Mouse (Mus musculus): ENCODE measurements around the gene Unc5b. TPM values are rescaled to one million over a fixed set of nuclear protein-coding genes. Genes with fewer than 3 reads are reported as not detected.

Gene Unc5b
- polyA plus RNA-seq, 1 experiment from 2014 or later: 1.7 TPM

- Histone ChIP-seq H3K27me3 (ENCODE audit: control insufficient read depth, insufficient read depth, low read length) (peaks cover 37% of the 10 kb centered on the region), H3K4me2 (ENCODE audit: low read depth, low read length) (no peak overlapping the region), H3K9me3 (ENCODE audit: control insufficient read depth, low read length) (no peaks in the 10 kb centered on the region), H3K9ac (replicated peaks; ENCODE audit: low read depth, low read length) (no peak overlapping the region), H3K4me3 (ENCODE audit: low read depth, low read length) (no peak overlapping the region), H3K36me3 (ENCODE audit: control insufficient read depth, insufficient read depth, low read length) (no peaks in the 10 kb centered on the region), H3K27ac (ENCODE audit: low read depth, low read length) (no peak overlapping the region), H3K4me1 (ENCODE audit: control insufficient read depth, insufficient read depth, low read length) (peaks cover 14% of the 10 kb centered on the region; the same call in 1 of the 2 replicates)
- no peak for ATAC-seq (ENCODE audit: low read depth)
- WGBS: 76% methylated on average over 12 of the region's 12 CpGs
These were observed 1.3 kb upstream of the Unc5b start for GRCm38 (mm10) chr10:60832664-60833173.

GRCm38 (mm10) chr10:60830556-60831350, 628 bp downstream of the Unc5b start:
- Histone ChIP-seq H3K4me2 (ENCODE audit: low read depth, low read length) (peak overlapping the region; percentile 89), H3K27me3 (ENCODE audit: control insufficient read depth, insufficient read depth, low read length) (peaks cover 37% of the 10 kb centered on the region), H3K4me3 (ENCODE audit: low read depth, low read length) (peak overlapping the region; percentile 57), H3K36me3 (ENCODE audit: control insufficient read depth, insufficient read depth, low read length) (no peaks in the 10 kb centered on the region), H3K27ac (ENCODE audit: low read depth, low read length) (no peak overlapping the region), H3K9me3 (ENCODE audit: control insufficient read depth, low read length) (no peaks in the 10 kb centered on the region), H3K4me1 (ENCODE audit: control insufficient read depth, insufficient read depth, low read length) (peaks cover 20% of the 10 kb centered on the region; the same call in 1 of the 2 replicates), H3K9ac (replicated peaks; ENCODE audit: low read depth, low read length) (peak overlapping the region; percentile 65)
- ATAC-seq (ENCODE audit: low read depth): peak; percentile 20
- WGBS: under 1% methylated on average over 73 of the region's 78 CpGs

GRCm38 (mm10) chr10:60830000-60830399, 1.4 kb downstream of the Unc5b start:
- Histone ChIP-seq H3K4me2 (ENCODE audit: low read depth, low read length) (peak overlapping the region; percentile 89), H3K4me1 (ENCODE audit: control insufficient read depth, insufficient read depth, low read length) (peaks cover 20% of the 10 kb centered on the region; the same call in 1 of the 2 replicates), H3K4me3 (ENCODE audit: low read depth, low read length) (peak overlapping the region; percentile 57), H3K9ac (replicated peaks; ENCODE audit: low read depth, low read length) (no peak overlapping the region), H3K9me3 (ENCODE audit: control insufficient read depth, low read length) (no peaks in the 10 kb centered on the region), H3K36me3 (ENCODE audit: control insufficient read depth, insufficient read depth, low read length) (no peaks in the 10 kb centered on the region), H3K27me3 (ENCODE audit: control insufficient read depth, insufficient read depth, low read length) (peaks cover 37% of the 10 kb centered on the region), H3K27ac (ENCODE audit: low read depth, low read length) (no peak overlapping the region)
- no peak for ATAC-seq (ENCODE audit: low read depth)
- under 1% methylated on average over 11 of the region's 11 CpGs for WGBS

- Histone ChIP-seq H3K4me3 (ENCODE audit: low read depth, low read length) (no peak overlapping the region; the same call in 1 of the 2 replicates), H3K27ac (ENCODE audit: low read depth, low read length) (no peak overlapping the region), H3K9ac (replicated peaks; ENCODE audit: low read depth, low read length) (no peak overlapping the region), H3K27me3 (ENCODE audit: control insufficient read depth, insufficient read depth, low read length) (peaks cover 37% of the 10 kb centered on the region), H3K4me2 (ENCODE audit: low read depth, low read length) (peak overlapping the region; percentile 8; the same call in 1 of the 2 replicates), H3K9me3 (ENCODE audit: control insufficient read depth, low read length) (no peaks in the 10 kb centered on the region), H3K4me1 (ENCODE audit: control insufficient read depth, insufficient read depth, low read length) (peaks cover 20% of the 10 kb centered on the region; the same call in 1 of the 2 replicates), H3K36me3 (ENCODE audit: control insufficient read depth, insufficient read depth, low read length) (no peaks in the 10 kb centered on the region)
- WGBS: 22% methylated on average over 6 of the region's 6 CpGs
- no peak for ATAC-seq (ENCODE audit: low read depth)
These were observed 2.3 kb downstream of the Unc5b start for GRCm38 (mm10) chr10:60829071-60829470.

GRCm38 (mm10) chr10:60827901-60828670, 3.3 kb downstream of the Unc5b start:
- ATAC-seq (ENCODE audit: low read depth): no peak
- Histone ChIP-seq H3K4me2 (ENCODE audit: low read depth, low read length) (no peak overlapping the region), H3K36me3 (ENCODE audit: control insufficient read depth, insufficient read depth, low read length) (no peaks in the 10 kb centered on the region), H3K9me3 (ENCODE audit: control insufficient read depth, low read length) (no peaks in the 10 kb centered on the region), H3K27me3 (ENCODE audit: control insufficient read depth, insufficient read depth, low read length) (peaks cover 36% of the 10 kb centered on the region), H3K27ac (ENCODE audit: low read depth, low read length) (no peak overlapping the region), H3K4me1 (ENCODE audit: control insufficient read depth, insufficient read depth, low read length) (peaks cover 20% of the 10 kb centered on the region; the same call in 1 of the 2 replicates), H3K4me3 (ENCODE audit: low read depth, low read length) (peak overlapping the region; percentile 7; the same call in 1 of the 2 replicates), H3K9ac (replicated peaks; ENCODE audit: low read depth, low read length) (no peak overlapping the region)
- 35% methylated on average over 17 of the region's 17 CpGs for WGBS

- peaks cover 20% of the 10 kb centered on the region; the same call in 1 of the 2 replicates for H3K4me1 ChIP-seq (ENCODE audit: control insufficient read depth, insufficient read depth, low read length)
- no peaks in the 10 kb centered on the region for H3K36me3 ChIP-seq (ENCODE audit: control insufficient read depth, insufficient read depth, low read length)
- H3K9me3 ChIP-seq (ENCODE audit: control insufficient read depth, low read length): no peaks in the 10 kb centered on the region
- peaks cover 28% of the 10 kb centered on the region for H3K27me3 ChIP-seq (ENCODE audit: control insufficient read depth, insufficient read depth, low read length)
- ATAC-seq (ENCODE audit: low read depth): no peak
- H3K4me2 ChIP-seq (ENCODE audit: low read depth, low read length): peak overlapping the region; percentile 62
- peak overlapping the region; percentile 28 for H3K4me3 ChIP-seq (ENCODE audit: low read depth, low read length)
- H3K9ac ChIP-seq (replicated peaks; ENCODE audit: low read depth, low read length): peak overlapping the region; percentile 41; the same call in 1 of the 2 replicates
- no peak overlapping the region for H3K27ac ChIP-seq (ENCODE audit: low read depth, low read length)
- WGBS: 15% methylated on average over 5 of the region's 5 CpGs
These were observed 4.1 kb downstream of the Unc5b start for GRCm38 (mm10) chr10:60827266-60827665.

GRCm38 (mm10) chr10:60826461-60827237, 4.7 kb downstream of the Unc5b start:
- no peaks in the 10 kb centered on the region for H3K9me3 ChIP-seq (ENCODE audit: control insufficient read depth, low read length)
- no peak overlapping the region for H3K27ac ChIP-seq (ENCODE audit: low read depth, low read length)
- H3K36me3 ChIP-seq (ENCODE audit: control insufficient read depth, insufficient read depth, low read length): no peaks in the 10 kb centered on the region
- peaks cover 20% of the 10 kb centered on the region; the same call in 1 of the 2 replicates for H3K4me1 ChIP-seq (ENCODE audit: control insufficient read depth, insufficient read depth, low read length)
- peaks cover 28% of the 10 kb centered on the region for H3K27me3 ChIP-seq (ENCODE audit: control insufficient read depth, insufficient read depth, low read length)
- ATAC-seq (ENCODE audit: low read depth): 0 out of 2 replicates have a peak, but pooled peaks have one; percentile 26
- WGBS: 1% methylated on average over 34 of the region's 34 CpGs
- H3K9ac ChIP-seq (replicated peaks; ENCODE audit: low read depth, low read length): peak overlapping the region; percentile 41; the same call in 1 of the 2 replicates
- H3K4me2 ChIP-seq (ENCODE audit: low read depth, low read length): peak overlapping the region; percentile 62
- peak overlapping the region; percentile 28 for H3K4me3 ChIP-seq (ENCODE audit: low read depth, low read length)

- peaks cover 17% of the 10 kb centered on the region; the same call in 1 of the 2 replicates for H3K4me1 ChIP-seq (ENCODE audit: control insufficient read depth, insufficient read depth, low read length)
- peak overlapping the region; percentile 62 for H3K4me2 ChIP-seq (ENCODE audit: low read depth, low read length)
- peaks cover 25% of the 10 kb centered on the region for H3K27me3 ChIP-seq (ENCODE audit: control insufficient read depth, insufficient read depth, low read length)
- no peak overlapping the region for H3K27ac ChIP-seq (ENCODE audit: low read depth, low read length)
- no peak for ATAC-seq (ENCODE audit: low read depth)
- H3K4me3 ChIP-seq (ENCODE audit: low read depth, low read length): no peak overlapping the region
- H3K36me3 ChIP-seq (ENCODE audit: control insufficient read depth, insufficient read depth, low read length): no peaks in the 10 kb centered on the region
- no peak overlapping the region for H3K9ac ChIP-seq (replicated peaks; ENCODE audit: low read depth, low read length)
- WGBS: 54% methylated on average over 6 of the region's 6 CpGs
- no peaks in the 10 kb centered on the region for H3K9me3 ChIP-seq (ENCODE audit: control insufficient read depth, low read length)
These were observed 5.4 kb downstream of the Unc5b start for GRCm38 (mm10) chr10:60825955-60826354.
